ENCODE assay signal across 40 mouse cellular contexts in the genomic region with DNA sequence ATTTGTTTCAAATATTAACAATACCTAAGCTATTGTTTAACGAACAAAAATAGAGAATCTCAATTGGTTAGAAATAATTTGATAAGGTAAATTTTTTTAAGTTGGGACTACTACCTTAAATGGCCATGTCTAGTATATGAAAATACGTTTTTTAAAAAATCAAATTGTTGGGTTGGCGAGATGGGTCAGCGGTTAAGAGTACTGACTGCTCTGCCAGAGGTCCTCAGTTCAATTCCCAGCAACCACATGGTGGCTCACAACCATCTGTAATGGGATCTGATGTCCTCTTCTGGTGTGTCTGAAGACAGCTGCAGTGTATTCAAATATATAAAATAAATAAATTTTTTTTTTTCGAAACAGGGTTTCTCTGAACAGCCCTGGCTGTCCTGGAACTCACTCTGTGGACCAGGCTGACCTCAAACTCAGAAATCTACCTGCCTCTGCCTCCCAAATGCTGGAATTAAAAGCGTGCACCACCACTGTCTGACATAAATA. TPM values are rescaled to one million over a fixed set of nuclear protein-coding genes. Genes with fewer than 3 reads are reported as not detected.
"Had no signal": no experiment of that assay in that cellular context is flagged by ENCODE, and none has a peak within 500 bp of the region (broad histone marks: within the 10 kb centered on the region; RNA-seq: fewer than 3 reads in every experiment).

No protein-coding gene starts in this region.

RNA-seq across cellular contexts. Expression of a gene that starts 9.7 kb away (rescaled TPM):
- total RNA-seq: left cerebral cortex, postnatal 10 days; left cerebral cortex, postnatal 14 days; left cerebral cortex, postnatal 25 days; left cerebral cortex, postnatal 36 days; left cerebral cortex, postnatal 4 days; liver, adult 2 months; megakaryocyte progenitor cell, adult 5-6 weeks; megakaryocyte, adult 5-6 weeks; megakaryocyte-erythroid progenitor cell, adult 5-6 weeks; midbrain, postnatal 0 days; monocyte, adult 5-6 weeks had no signal
- polyA plus RNA-seq: limb, embryonic 10.5 days; limb, embryonic 11.5 days; limb, embryonic 12.5 days; limb, embryonic 13.5 days; limb, embryonic 14.5 days; limb, embryonic 15.5 days; liver, adult 2 months; liver, embryonic 11.5 days; liver, embryonic 12.5 days; liver, embryonic 13.5 days; liver, embryonic 14.5 days; liver, embryonic 15.5 days; liver, embryonic 16.5 days; liver, postnatal 0 days; lung, adult 2 months; lung, embryonic 14.5 days; lung, embryonic 15.5 days; lung, embryonic 16.5 days; lung, postnatal 0 days; macrophage; midbrain, embryonic 10.5 days; midbrain, embryonic 11.5 days; midbrain, embryonic 12.5 days; midbrain, embryonic 13.5 days; midbrain, embryonic 14.5 days; midbrain, embryonic 15.5 days; midbrain, embryonic 16.5 days; midbrain, postnatal 0 days; myocyte; neural tube, embryonic 11.5 days; neural tube, embryonic 12.5 days had no signal
